Mouse (Mus musculus) stomach, postnatal 0 days (tissue): ENCODE measurements at regions not wholly inside any gene's neighbourhood (a gene's known extent, or its start where the extent isn't known, plus 50 kb on each side); places are given as distances from the start of the nearest gene placed in this dataset.
"Not testable (repeated sequence)": the region's sequence is repeated elsewhere in the genome, so short reads cannot be mapped to it uniquely, and the experiment has no call there.

Experiments
- CTCF ChIP-seq: IDR thresholded peaks from 2 replicates; pipeline ENCODE4 v1.5.1; 2016; ENCODE audit warnings: antibody characterized with exemption, low read depth, mild to moderate bottlenecking, moderate library complexity
- EP300 ChIP-seq: optimal IDR thresholded peaks from 2 replicates; pipeline ENCODE3; 2016; ENCODE audit warnings: antibody characterized with exemption

GRCm38 (mm10) chr13:65379411-65379810 lies 100.8 kb downstream of the Zfp369 start:
- TF ChIP-seq CTCF, EP300: not testable (repeated sequence)
